Mouse (Mus musculus): ENCODE measurements around the gene Lars2.

DNA sequence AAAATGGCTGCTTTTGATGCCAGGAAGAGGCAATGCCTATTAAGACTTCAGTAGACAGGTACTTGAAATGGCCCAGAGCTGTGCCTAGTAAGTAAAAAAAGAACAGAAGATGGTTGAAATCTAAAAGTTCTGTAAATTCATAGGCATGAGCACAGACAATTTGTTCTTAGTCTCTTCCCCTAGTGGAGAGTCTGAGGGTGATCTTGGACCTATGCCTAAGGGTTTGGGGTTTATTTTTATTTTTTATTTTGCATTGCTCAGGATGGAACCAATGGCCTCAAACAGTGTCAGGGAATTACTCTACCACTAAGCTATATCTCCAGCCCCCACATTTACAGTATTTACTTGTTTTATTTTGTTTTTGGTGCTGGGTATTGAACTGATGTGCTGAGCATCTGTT lies 909 bp downstream of the Lars2 start:
- TF ChIP-seq POLR2A (IDR thresholded peaks at IDR 0.05; ENCODE audit: low read depth, low read length) (no peak), MAX (IDR thresholded peaks at IDR 0.05; ENCODE audit: low read length) (no peak), MXI1 (IDR thresholded peaks at IDR 0.05; ENCODE audit: low read depth, low read length) (no peak), EP300 (IDR thresholded peaks at IDR 0.05; ENCODE audit: low read length) (no peak)

All from CH12.LX (cell line).